Mouse (Mus musculus) heart, embryonic 10.5 days (tissue): Measurements from ENCODE around the gene Gm6882. TPM values are rescaled to one million over a fixed set of nuclear protein-coding genes. Genes with fewer than 3 reads are reported as not detected.
"Not testable (repeated sequence)": the region's sequence is repeated elsewhere in the genome, so short reads cannot be mapped to it uniquely, and the experiment has no call there.

ENCODE experiments used
- DNase-seq: peaks from one replicate; pipeline ENCODE4 v3.0.0-alpha.2; 2017; ENCODE audit warnings: low spot score
- H3K27ac ChIP-seq: fragments of 300-500 bp; sonication (generic); 2 replicates; pipeline ENCODE4 v1.5.1; 2016; ENCODE audit warnings: mild to moderate bottlenecking
- H3K27me3 ChIP-seq: fragments of 300-500 bp; sonication (generic); 2 replicates; pipeline ENCODE4 v1.6.1; 2016; ENCODE audit warnings: mild to moderate bottlenecking; ENCODE audit not compliant: poor library complexity, insufficient read depth, severe bottlenecking
- H3K36me3 ChIP-seq: fragments of 300-500 bp; sonication (generic); 2 replicates; pipeline ENCODE4 v1.6.1; 2016; ENCODE audit warnings: mild to moderate bottlenecking, moderate library complexity
- H3K4me1 ChIP-seq: fragments of 300-500 bp; sonication (generic); 2 replicates; pipeline ENCODE4 v1.6.1; 2016; ENCODE audit warnings: mild to moderate bottlenecking
- H3K4me3 ChIP-seq: fragments of 300-500 bp; sonication (generic); 2 replicates; pipeline ENCODE4 v1.5.1; 2016; ENCODE audit warnings: mild to moderate bottlenecking, moderate library complexity
- H3K9me3 ChIP-seq: fragments of 300-500 bp; sonication (generic); 2 replicates; pipeline ENCODE4 v1.6.1; 2016; ENCODE audit warnings: mild to moderate bottlenecking, moderate library complexity
- WGBS: fragments of 180-500 bp; shearing (Covaris S2); methylation state at CpG from one replicate; pipeline ENCODE4 v1.1.7; 2016; 5-methylcytosine and 5-hydroxymethylcytosine counted together
- polyA plus RNA-seq: library from polyadenylated mRNA; unstranded; fragments of >200 nt; fragmentation: Nextera tagmentation; extraction: Ambion mirVana; gene quantifications from 2 replicates; pipeline ENCODE4 v1.2.1, GENCODE M21; 2016

Gene Gm6882
- polyA plus RNA-seq: not detected in 2 replicates

GRCm38 (mm10) chr7:21432645-21433044 is at the start of gene Gm6882:
Gene Gm6882, minus strand, starts transcription at chr7:21432745.
- not testable (repeated sequence) for H3K27ac ChIP-seq, H3K4me1 ChIP-seq, H3K4me3 ChIP-seq, H3K27me3 ChIP-seq, H3K36me3 ChIP-seq, DNase-seq, H3K9me3 ChIP-seq
- 47% methylated on average over 1 of the region's 1 CpGs for WGBS

Other genes starting within 250 kb of the Gm6882 start
- not detected in 2 replicates for gene Gm5157, start 242.3 kb downstream of the Gm6882 start, polyA plus RNA-seq
- not detected in 2 replicates for gene Vmn1r124, start 172.1 kb downstream of the Gm6882 start, polyA plus RNA-seq
- gene Vmn1r125, start 160.6 kb downstream of the Gm6882 start, polyA plus RNA-seq: not detected in 2 replicates
- gene Vmn1r126, start 131.3 kb downstream of the Gm6882 start, polyA plus RNA-seq: not detected in 2 replicates
- gene Vmn1r127, start 112.9 kb downstream of the Gm6882 start, polyA plus RNA-seq: not detected in 2 replicates
- not detected in 2 replicates for gene Vmn1r128, start 83.4 kb downstream of the Gm6882 start, polyA plus RNA-seq
- not detected in 2 replicates for gene Vmn1r129, start 71.5 kb downstream of the Gm6882 start, polyA plus RNA-seq
- gene Vmn1r130, start 79.0 kb upstream of the Gm6882 start, polyA plus RNA-seq: not detected in 2 replicates
- not detected in 2 replicates for gene Vmn1r131, start 113.3 kb upstream of the Gm6882 start, polyA plus RNA-seq
- gene Vmn1r132, start 181.3 kb upstream of the Gm6882 start, polyA plus RNA-seq: not detected in 2 replicates